Mouse (Mus musculus) kidney, embryonic 15.5 days (tissue): ENCODE data around the gene Hsd17b13. TPM values are rescaled to one million over a fixed set of nuclear protein-coding genes. Genes with fewer than 3 reads are reported as not detected.
"Not testable (repeated sequence)": the region's sequence is repeated elsewhere in the genome, so short reads cannot be mapped to it uniquely, and the experiment has no call there.

ENCODE experiments used
- ATAC-seq: fragments of 200-750 bp; cut with Nextera tagmentation; replicated peaks from 2 replicates; pipeline ENCODE4 v1.8.0; 2017; ENCODE audit warnings: moderate TSS enrichment; ENCODE audit not compliant: low FRiP score
- H3K27ac ChIP-seq: fragments of 300-500 bp; sonication (generic); 2 replicates; pipeline ENCODE4 v1.5.1; 2015; ENCODE audit warnings: mild to moderate bottlenecking, inconsistent platforms
- H3K27me3 ChIP-seq: fragments of 300-500 bp; sonication (generic); 2 replicates; pipeline ENCODE4 v1.6.1; 2015; ENCODE audit warnings: inconsistent platforms
- H3K36me3 ChIP-seq: fragments of 300-500 bp; sonication (generic); 2 replicates; pipeline ENCODE4 v1.6.1; 2015; ENCODE audit warnings: inconsistent platforms
- H3K4me1 ChIP-seq: fragments of 300-500 bp; sonication (generic); 2 replicates; pipeline ENCODE4 v1.6.1; 2015; ENCODE audit warnings: inconsistent platforms
- H3K4me2 ChIP-seq: fragments of 300-500 bp; sonication (generic); 2 replicates; pipeline ENCODE4 v1.6.1; 2015; ENCODE audit warnings: moderate library complexity, mild to moderate bottlenecking, inconsistent platforms
- H3K4me3 ChIP-seq: fragments of 300-500 bp; sonication (generic); replicated peaks from 2 replicates; pipeline ENCODE4 v1.5.1; 2015; ENCODE audit warnings: mild to moderate bottlenecking, inconsistent platforms
- H3K9ac ChIP-seq: fragments of 300-500 bp; sonication (generic); 2 replicates; pipeline ENCODE4 v1.6.1; 2015; ENCODE audit warnings: mild to moderate bottlenecking, inconsistent platforms
- H3K9me3 ChIP-seq: fragments of 300-500 bp; sonication (generic); replicated peaks from 2 replicates; pipeline ENCODE4 v1.6.1; 2016; ENCODE audit warnings: inconsistent platforms
- WGBS: fragments of 180-500 bp; shearing (Covaris S2); methylation state at CpG from one replicate; pipeline ENCODE4 v1.1.7; 2015; ENCODE audit warnings: mixed read lengths; 5-methylcytosine and 5-hydroxymethylcytosine counted together
- polyA plus RNA-seq: library from polyadenylated mRNA; unstranded; fragments of >200 nt; fragmentation: Nextera tagmentation; extraction: Ambion mirVana; gene quantifications from 2 replicates; pipeline ENCODE4 v1.2.1, GENCODE M21; 2015

Gene Hsd17b13
- polyA plus RNA-seq, 1 experiment from 2014 or later, result 0.27 TPM

DNA sequence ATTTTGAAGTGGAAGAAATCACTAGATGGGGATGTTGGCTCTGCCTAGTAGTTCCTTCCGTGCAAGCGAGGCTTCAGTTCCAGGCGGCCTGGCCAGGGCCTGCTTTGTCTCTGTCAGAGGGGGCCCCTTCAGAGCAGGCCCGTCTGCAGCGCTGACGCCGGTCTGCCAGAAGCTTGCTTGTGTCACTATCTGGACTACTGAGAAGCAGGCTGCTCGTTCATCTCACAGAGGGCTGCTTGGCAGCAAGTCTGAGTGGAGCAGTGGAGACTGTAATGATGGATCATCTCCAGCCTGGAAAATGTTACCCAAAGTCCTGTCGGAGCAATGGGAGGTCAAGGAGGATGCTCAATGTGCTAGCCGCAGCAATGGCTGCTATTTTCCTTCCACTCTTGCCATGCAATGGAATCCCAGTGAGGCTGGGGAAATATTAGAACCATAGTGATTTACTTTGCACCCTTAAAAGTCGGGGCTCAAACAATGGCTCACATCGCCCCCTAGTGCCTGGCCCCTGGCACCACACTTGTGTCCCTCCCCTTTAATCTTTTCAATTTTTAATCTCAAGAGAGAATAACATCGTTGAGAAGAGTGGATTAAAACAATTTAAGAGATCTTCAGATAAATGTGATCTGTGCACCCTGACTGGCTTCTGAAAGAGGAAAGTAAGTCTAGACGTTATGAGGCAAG is 40.2 kb downstream of the Hsd17b13 start:
- 52% methylated on average over 14 of the region's 14 CpGs for WGBS
- Histone ChIP-seq H3K4me1 (0 out of 2 replicates have a peak, but pooled peaks cover 10% of the 10 kb centered on the region), H3K27me3 (no peaks in the 10 kb centered on the region), H3K4me2 (no peak overlapping the region), H3K9me3 (0 out of 2 replicates have a peak, but pooled peaks cover 3% of the 10 kb centered on the region), H3K27ac (no peak overlapping the region; the same call in 1 of the 2 replicates), H3K4me3 (no peak overlapping the region), H3K9ac (no peak overlapping the region), H3K36me3 (no peaks in the 10 kb centered on the region)
- no peak for ATAC-seq

DNA sequence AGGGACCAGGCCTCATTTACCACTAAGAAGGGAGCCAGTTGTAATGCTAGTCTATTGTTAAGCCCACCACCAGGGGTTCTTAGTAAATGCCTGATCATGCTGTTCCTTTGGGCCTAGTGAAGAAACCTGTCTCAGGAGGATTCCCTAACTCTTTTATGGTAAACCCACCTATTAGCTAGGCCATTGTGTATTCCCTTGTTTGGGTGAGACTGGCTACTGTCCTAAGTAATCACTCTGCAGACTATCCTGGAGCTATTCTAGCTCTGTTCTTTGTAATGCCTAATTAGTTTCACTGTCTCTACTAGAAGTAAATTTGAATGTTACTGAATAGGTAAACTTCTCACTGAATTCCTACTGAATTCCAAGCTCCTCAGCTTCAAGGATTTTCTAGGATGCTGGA is 45.3 kb downstream of the Hsd17b13 start:
- not testable (repeated sequence) for H3K9me3 ChIP-seq, H3K9ac ChIP-seq, H3K27ac ChIP-seq, H3K4me3 ChIP-seq, H3K36me3 ChIP-seq, ATAC-seq, H3K4me2 ChIP-seq, H3K27me3 ChIP-seq
- peaks cover 14% of the 10 kb centered on the region; the same call in 1 of the 2 replicates for H3K4me1 ChIP-seq

DNA sequence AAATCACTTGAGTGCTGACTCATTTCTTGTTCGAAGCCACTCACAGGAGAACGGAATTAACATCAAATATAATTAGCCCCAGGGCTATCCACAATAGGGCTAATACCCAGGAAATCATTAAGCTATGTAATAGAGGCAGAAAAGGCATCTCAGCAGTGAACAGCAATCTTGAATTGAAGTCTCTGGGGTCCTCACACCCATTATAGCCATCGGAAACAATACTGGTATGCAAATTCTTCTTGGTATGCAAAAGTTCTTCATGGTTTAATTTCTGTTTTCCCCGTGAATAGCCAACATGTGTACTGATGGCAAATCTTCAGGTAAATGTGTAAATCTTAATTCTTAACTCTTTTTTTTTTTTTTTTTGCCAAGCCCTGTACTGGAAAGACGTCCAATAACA is 46.7 kb downstream of the Hsd17b13 start:
- H3K4me3 ChIP-seq, result no peak overlapping the region
- no peak overlapping the region for H3K4me2 ChIP-seq
- no peaks in the 10 kb centered on the region for H3K27me3 ChIP-seq
- 76% methylated on average over 5 of the region's 5 CpGs for WGBS
- H3K9me3 ChIP-seq, result 0 out of 2 replicates have a peak, but pooled peaks cover 3% of the 10 kb centered on the region
- ATAC-seq, result no peak
- H3K36me3 ChIP-seq, result no peaks in the 10 kb centered on the region
- no peak overlapping the region for H3K9ac ChIP-seq
- H3K27ac ChIP-seq, result no peak overlapping the region
- H3K4me1 ChIP-seq, result peaks cover 13% of the 10 kb centered on the region; the same call in 1 of the 2 replicates

DNA sequence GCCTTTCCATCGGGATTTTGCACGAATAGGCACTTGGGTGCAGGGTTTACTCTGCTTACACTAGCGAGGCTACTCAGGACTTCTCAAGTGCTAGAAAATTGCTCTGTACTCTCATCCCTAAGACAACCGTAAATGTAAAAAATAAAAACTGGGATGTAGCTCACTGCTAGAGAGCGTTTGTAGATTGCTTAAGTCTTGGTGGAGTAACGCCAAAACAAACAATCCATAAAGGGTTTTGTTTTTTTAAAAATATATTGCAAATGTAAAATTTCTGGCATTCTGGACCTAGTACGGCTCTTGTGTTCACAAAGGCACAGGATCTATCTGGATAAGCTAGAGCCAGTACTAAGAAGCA is 49.0 kb downstream of the Hsd17b13 start:
- Histone ChIP-seq H3K27me3 (no peaks in the 10 kb centered on the region), H3K4me2 (peak overlapping the region; percentile 63), H3K9me3 (0 out of 2 replicates have a peak, but pooled peaks cover 3% of the 10 kb centered on the region), H3K9ac (no peak overlapping the region), H3K27ac (0 out of 2 replicates have a peak overlapping the region, but pooled peaks have one; percentile 37), H3K36me3 (no peaks in the 10 kb centered on the region), H3K4me1 (peaks cover 13% of the 10 kb centered on the region; the same call in 1 of the 2 replicates), H3K4me3 (peak overlapping the region; percentile 36)
- ATAC-seq, result no peak
- WGBS, result 62% methylated on average over 7 of the region's 7 CpGs

- peak; percentile 73 for ATAC-seq
- H3K9me3 ChIP-seq, result no peaks in the 10 kb centered on the region
- peak overlapping the region; percentile 63 for H3K4me2 ChIP-seq
- H3K36me3 ChIP-seq, result no peaks in the 10 kb centered on the region
- 15% methylated on average over 27 of the region's 27 CpGs for WGBS
- peak overlapping the region; percentile 42 for H3K27ac ChIP-seq
- H3K4me3 ChIP-seq, result peak overlapping the region; percentile 36
- peaks cover 13% of the 10 kb centered on the region; the same call in 1 of the 2 replicates for H3K4me1 ChIP-seq
- H3K9ac ChIP-seq, result peak overlapping the region; percentile 52; the same call in 1 of the 2 replicates
- H3K27me3 ChIP-seq, result no peaks in the 10 kb centered on the region
Observed at GRCm38 (mm10) chr5:103927429-103928195, 49.6 kb downstream of the Hsd17b13 start.

DNA sequence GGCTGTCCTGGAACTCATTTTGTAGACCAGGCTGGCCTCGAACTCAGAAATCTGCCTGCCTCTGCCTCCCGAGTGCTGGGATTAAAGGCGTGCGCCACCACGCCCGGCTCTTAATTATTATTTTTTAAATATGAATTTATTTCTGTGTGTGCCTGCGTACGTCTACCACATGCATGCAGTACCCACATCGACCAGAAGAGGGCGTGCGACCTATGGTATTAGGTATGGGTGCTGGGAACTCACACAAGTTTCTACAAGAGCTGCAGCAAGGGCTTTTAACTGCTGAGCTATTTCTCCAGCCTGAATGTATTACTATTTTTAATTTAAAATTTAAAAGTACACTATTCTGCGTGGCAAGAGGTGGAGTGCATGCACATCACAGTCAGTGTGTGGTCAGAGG is 50.8 kb downstream of the Hsd17b13 start:
- Histone ChIP-seq H3K9me3 (no peaks in the 10 kb centered on the region), H3K27me3 (no peaks in the 10 kb centered on the region), H3K4me1 (peaks cover 13% of the 10 kb centered on the region; the same call in 1 of the 2 replicates), H3K4me3 (no peak overlapping the region), H3K27ac (no peak overlapping the region), H3K36me3 (no peaks in the 10 kb centered on the region), H3K4me2 (no peak overlapping the region), H3K9ac (no peak overlapping the region)
- ATAC-seq, result no peak
- 76% methylated on average over 12 of the region's 12 CpGs for WGBS

DNA sequence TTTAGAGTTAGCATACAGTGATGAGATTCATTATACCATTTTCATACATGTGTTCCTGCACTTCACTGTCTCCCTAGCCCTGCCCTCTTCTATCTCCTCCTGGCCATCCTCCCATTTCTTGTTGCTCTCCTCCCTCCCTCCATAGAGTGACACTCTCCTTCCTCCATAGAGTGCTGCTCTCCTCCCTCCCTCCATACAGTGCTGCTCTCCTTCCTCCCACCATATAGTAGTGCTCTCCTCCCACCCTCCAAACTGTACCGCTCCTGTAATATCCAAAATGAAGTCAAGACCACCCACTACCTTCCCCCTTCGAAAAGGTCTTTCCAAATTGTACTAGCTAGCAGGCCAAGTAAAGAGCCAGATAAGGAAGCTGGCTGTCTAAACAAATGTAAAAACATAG is 53.5 kb downstream of the Hsd17b13 start:
- H3K4me2 ChIP-seq, result no peak overlapping the region
- H3K27me3 ChIP-seq, result no peaks in the 10 kb centered on the region
- H3K27ac ChIP-seq, result no peak overlapping the region
- H3K4me3 ChIP-seq, result no peak overlapping the region
- peaks cover 13% of the 10 kb centered on the region; the same call in 1 of the 2 replicates for H3K4me1 ChIP-seq
- no peak for ATAC-seq
- 79% methylated on average over 2 of the region's 2 CpGs for WGBS
- H3K36me3 ChIP-seq, result no peaks in the 10 kb centered on the region
- H3K9ac ChIP-seq, result no peak overlapping the region
- H3K9me3 ChIP-seq, result no peaks in the 10 kb centered on the region

DNA sequence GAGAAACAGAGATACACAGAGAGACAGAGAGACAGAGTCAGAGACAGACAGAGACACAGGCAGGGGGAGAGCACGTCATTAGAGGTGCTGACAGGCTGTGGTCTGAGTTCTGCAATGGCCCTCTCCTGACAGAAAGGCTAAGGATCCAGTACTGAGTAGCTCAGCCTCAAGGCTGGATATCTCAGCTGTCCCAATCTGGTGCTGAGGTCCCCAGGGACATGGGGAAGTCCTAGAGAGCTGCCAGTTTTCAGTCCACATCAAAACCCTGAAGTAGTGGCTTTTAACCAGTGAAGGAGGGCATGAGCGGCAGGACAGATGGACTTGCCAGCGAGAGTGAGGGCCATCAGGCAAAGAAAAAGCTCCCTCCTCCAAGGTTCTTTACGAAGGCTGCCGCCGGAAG is 54.1 kb downstream of the Hsd17b13 start:
- no peak overlapping the region for H3K4me3 ChIP-seq
- H3K36me3 ChIP-seq, result no peaks in the 10 kb centered on the region
- no peak overlapping the region for H3K27ac ChIP-seq
- peaks cover 6% of the 10 kb centered on the region; the same call in 1 of the 2 replicates for H3K4me1 ChIP-seq
- no peak overlapping the region for H3K4me2 ChIP-seq
- H3K9me3 ChIP-seq, result no peaks in the 10 kb centered on the region
- 76% methylated on average over 6 of the region's 6 CpGs for WGBS
- H3K9ac ChIP-seq, result no peak overlapping the region
- ATAC-seq, result no peak
- no peaks in the 10 kb centered on the region for H3K27me3 ChIP-seq

DNA sequence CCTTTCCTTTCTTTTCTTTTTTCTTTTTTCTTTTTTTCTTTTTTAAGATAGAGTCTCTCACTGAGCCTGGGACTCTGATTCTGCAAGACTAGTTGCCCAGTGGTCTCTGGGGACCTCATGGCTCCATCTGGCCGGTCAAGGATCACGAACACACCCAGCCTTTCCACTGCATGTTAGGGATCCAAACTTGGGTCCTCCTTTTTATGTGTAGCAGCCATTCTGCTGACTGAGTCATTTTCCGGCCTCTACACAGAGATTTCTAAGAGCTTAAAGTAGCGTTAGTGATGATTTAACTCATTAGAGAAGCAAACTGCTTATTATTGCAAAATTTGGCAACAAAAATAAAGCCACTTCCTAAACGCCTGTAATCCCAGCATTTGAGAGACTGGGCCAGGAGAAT is 54.8 kb downstream of the Hsd17b13 start:
- H3K4me1 ChIP-seq, result no peaks in the 10 kb centered on the region
- no peak overlapping the region for H3K27ac ChIP-seq
- H3K4me2 ChIP-seq, result no peak overlapping the region
- H3K9me3 ChIP-seq, result no peaks in the 10 kb centered on the region
- no peak overlapping the region for H3K9ac ChIP-seq
- H3K27me3 ChIP-seq, result no peaks in the 10 kb centered on the region
- no peak for ATAC-seq
- 66% methylated on average over 5 of the region's 5 CpGs for WGBS
- H3K36me3 ChIP-seq, result no peaks in the 10 kb centered on the region
- H3K4me3 ChIP-seq, result no peak overlapping the region

DNA sequence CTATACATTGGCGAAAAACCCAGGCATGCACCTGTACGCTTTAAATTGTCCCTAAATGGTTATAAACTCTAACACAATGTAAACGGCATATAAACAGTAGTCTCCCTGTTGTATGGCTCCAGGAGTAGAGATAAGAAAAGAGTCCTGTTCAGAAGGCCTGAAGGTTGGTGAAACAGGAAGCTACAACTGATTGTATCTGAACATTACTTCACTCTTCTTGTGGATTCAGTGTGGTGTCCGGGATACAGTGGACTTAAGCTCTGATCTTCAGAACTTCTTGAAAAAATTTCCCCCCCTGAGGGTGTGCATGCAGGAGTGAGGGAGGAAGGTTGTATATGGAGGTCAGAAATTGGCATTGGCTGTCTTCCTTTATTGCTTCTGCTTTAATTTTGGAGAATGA is 57.7 kb downstream of the Hsd17b13 start:
- no peak for ATAC-seq
- 80% methylated on average over 4 of the region's 4 CpGs for WGBS

DNA sequence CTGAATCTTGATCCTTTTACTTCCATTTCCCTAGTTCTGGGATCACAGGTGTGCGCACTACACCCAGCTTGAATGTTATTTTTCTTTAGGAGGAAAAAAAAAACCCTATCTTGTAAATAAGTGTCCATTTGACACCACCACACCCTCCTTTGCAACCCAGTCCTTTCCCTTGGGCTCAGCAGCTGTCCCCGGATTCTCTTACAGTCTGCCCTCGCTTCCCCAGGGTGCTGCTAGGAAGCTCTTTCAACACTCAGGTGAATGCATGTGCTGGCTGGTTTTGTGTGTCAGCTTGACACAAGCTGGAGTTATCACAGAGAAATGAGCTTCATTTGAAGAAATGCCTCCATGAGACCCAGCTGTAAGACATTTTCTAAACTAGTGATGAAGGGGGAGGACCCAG is 59.0 kb downstream of the Hsd17b13 start:
- no peak overlapping the region for H3K4me3 ChIP-seq
- WGBS, result 63% methylated on average over 3 of the region's 3 CpGs

More for the DNA sequence above, 57.7 kb downstream of the Hsd17b13 start:
- no peak overlapping the region for H3K27ac ChIP-seq
- no peaks in the 10 kb centered on the region for H3K36me3 ChIP-seq
- no peaks in the 10 kb centered on the region for H3K4me1 ChIP-seq
- H3K27me3 ChIP-seq, result no peaks in the 10 kb centered on the region
- no peak overlapping the region for H3K4me2 ChIP-seq
- H3K9ac ChIP-seq, result no peak overlapping the region
- H3K9me3 ChIP-seq, result no peaks in the 10 kb centered on the region
- H3K4me3 ChIP-seq, result no peak overlapping the region

GRCm38 (mm10) chr5:103917357-103917895 is 59.8 kb downstream of the Hsd17b13 start:
- no peak for ATAC-seq
- H3K4me2 ChIP-seq, result no peak overlapping the region
- H3K36me3 ChIP-seq, result no peaks in the 10 kb centered on the region
- WGBS, result 56% methylated on average over 8 of the region's 8 CpGs
- H3K9me3 ChIP-seq, result no peaks in the 10 kb centered on the region
- H3K27me3 ChIP-seq, result no peaks in the 10 kb centered on the region
- no peaks in the 10 kb centered on the region for H3K4me1 ChIP-seq
- no peak overlapping the region for H3K9ac ChIP-seq
- no peak overlapping the region for H3K4me3 ChIP-seq
- H3K27ac ChIP-seq, result no peak overlapping the region

More for the DNA sequence above, 59.0 kb downstream of the Hsd17b13 start:
- no peak for ATAC-seq
- no peak overlapping the region for H3K4me2 ChIP-seq
- no peaks in the 10 kb centered on the region for H3K9me3 ChIP-seq
- no peak overlapping the region for H3K27ac ChIP-seq
- H3K27me3 ChIP-seq, result no peaks in the 10 kb centered on the region
- no peak overlapping the region for H3K9ac ChIP-seq
- no peaks in the 10 kb centered on the region for H3K36me3 ChIP-seq
- H3K4me1 ChIP-seq, result no peaks in the 10 kb centered on the region
